Mouse (Mus musculus): ENCODE data around the gene Gsap. TPM values are rescaled to one million over a fixed set of nuclear protein-coding genes. Genes with fewer than 3 reads are reported as not detected.
A peak's percentile ranks its signal among the peaks of the same experiment; 100 is the strongest.
"Not testable (repeated sequence)": the region's sequence is repeated elsewhere in the genome, so short reads cannot be mapped to it uniquely, and the experiment has no call there.

Gsap gene
- polyA plus RNA-seq, 1 experiment from 2014 or later = 7.7 TPM

DNA sequence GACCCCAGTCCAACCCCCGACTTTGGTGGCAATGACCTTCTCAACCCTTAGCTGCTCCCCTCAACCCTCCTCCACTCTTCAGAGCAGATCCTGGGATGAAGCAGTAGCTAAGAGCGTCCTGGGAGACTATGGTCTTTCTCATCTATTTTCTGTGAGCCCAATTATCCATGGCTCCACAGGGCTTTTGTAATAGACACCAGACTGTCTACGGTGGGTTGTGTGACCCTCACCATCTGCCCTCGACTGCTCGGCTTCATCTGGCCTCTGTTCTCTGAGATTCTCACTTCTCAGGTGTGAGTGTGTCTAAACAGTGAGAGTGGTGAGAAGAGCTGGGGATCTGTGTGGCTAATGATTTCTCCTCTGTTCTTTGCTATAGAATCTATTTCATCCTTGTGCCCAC is 121.1 kb downstream of the Gsap start:
- WGBS = 78% methylated on average over 5 of the region's 5 CpGs
- Histone ChIP-seq H3K4me3 (ENCODE audit: low read depth, low read length) (no peak overlapping the region), H3K4me1 (ENCODE audit: control insufficient read depth, insufficient read depth, low read length) (no peaks in the 10 kb centered on the region), H3K27me3 (replicated peaks; ENCODE audit: control insufficient read depth, insufficient read depth, low read length) (no peaks in the 10 kb centered on the region), H3K27ac (ENCODE audit: low read depth, low read length) (no peak overlapping the region), H3K9ac (ENCODE audit: low read length) (no peak overlapping the region), H3K9me3 (replicated peaks; ENCODE audit: control insufficient read depth, low read length) (no peaks in the 10 kb centered on the region), H3K36me3 (ENCODE audit: control insufficient read depth, insufficient read depth, low read length) (no peaks in the 10 kb centered on the region), H3K4me2 (ENCODE audit: low read length) (no peak overlapping the region)
- DNase-seq (ENCODE audit: low spot score) = no peak
- no peak for ATAC-seq

- ATAC-seq = no peak
Observed at GRCm38 (mm10) chr5:21314696-21315095, 128.6 kb downstream of the Gsap start.

GRCm38 (mm10) chr5:21320138-21320537 is 134.1 kb downstream of the Gsap start:
- Histone ChIP-seq H3K9ac (ENCODE audit: low read length) (no peak overlapping the region), H3K27ac (ENCODE audit: low read depth, low read length) (no peak overlapping the region), H3K4me2 (ENCODE audit: low read length) (no peak overlapping the region), H3K9me3 (replicated peaks; ENCODE audit: control insufficient read depth, low read length) (no peaks in the 10 kb centered on the region), H3K4me3 (ENCODE audit: low read depth, low read length) (no peak overlapping the region), H3K36me3 (ENCODE audit: control insufficient read depth, insufficient read depth, low read length) (no peaks in the 10 kb centered on the region), H3K4me1 (ENCODE audit: control insufficient read depth, insufficient read depth, low read length) (no peaks in the 10 kb centered on the region), H3K27me3 (replicated peaks; ENCODE audit: control insufficient read depth, insufficient read depth, low read length) (no peaks in the 10 kb centered on the region)
- no peak for ATAC-seq
- no peak for DNase-seq (ENCODE audit: low spot score)
- 86% methylated on average over 2 of the region's 2 CpGs for WGBS

More at GRCm38 (mm10) chr5:21314696-21315095, 128.6 kb downstream of the Gsap start:
- WGBS = 81% methylated on average over 3 of the region's 3 CpGs
- Histone ChIP-seq H3K4me2 (ENCODE audit: low read length) (no peak overlapping the region), H3K9ac (ENCODE audit: low read length) (no peak overlapping the region), H3K4me1 (ENCODE audit: control insufficient read depth, insufficient read depth, low read length) (no peaks in the 10 kb centered on the region), H3K4me3 (ENCODE audit: low read depth, low read length) (no peak overlapping the region), H3K27ac (ENCODE audit: low read depth, low read length) (no peak overlapping the region), H3K27me3 (replicated peaks; ENCODE audit: control insufficient read depth, insufficient read depth, low read length) (no peaks in the 10 kb centered on the region), H3K9me3 (replicated peaks; ENCODE audit: control insufficient read depth, low read length) (no peaks in the 10 kb centered on the region), H3K36me3 (ENCODE audit: control insufficient read depth, insufficient read depth, low read length) (no peaks in the 10 kb centered on the region)
- DNase-seq (ENCODE audit: low spot score) = no peak

DNA sequence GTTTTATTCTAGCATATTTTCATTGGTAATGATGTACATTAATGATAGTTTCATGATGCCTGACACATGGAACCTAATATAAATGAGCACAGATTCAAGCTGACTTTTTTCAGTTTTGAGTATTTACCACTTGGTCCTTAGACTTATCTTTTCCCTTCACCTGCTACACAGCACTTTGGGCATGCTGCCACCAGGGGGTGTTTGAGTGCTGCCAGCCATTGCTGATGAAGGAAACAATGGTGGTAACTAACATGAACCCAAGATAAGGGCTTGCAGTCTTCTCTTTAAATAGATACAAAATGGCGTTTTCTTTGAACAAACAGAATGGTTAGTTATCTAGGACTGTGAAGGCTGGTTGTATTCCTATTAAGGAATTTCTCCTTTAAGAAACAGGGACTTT is 140.4 kb downstream of the Gsap start:
- no peaks in the 10 kb centered on the region for H3K9me3 ChIP-seq (replicated peaks; ENCODE audit: control insufficient read depth, low read length)
- peak; percentile 71 for ATAC-seq
- DNase-seq (ENCODE audit: low spot score) = peak; percentile 65
- no peak overlapping the region for H3K4me2 ChIP-seq (ENCODE audit: low read length)
- 38% methylated on average over 1 of the region's 1 CpGs for WGBS
- no peaks in the 10 kb centered on the region for H3K36me3 ChIP-seq (ENCODE audit: control insufficient read depth, insufficient read depth, low read length)
- H3K4me1 ChIP-seq (ENCODE audit: control insufficient read depth, insufficient read depth, low read length) = no peaks in the 10 kb centered on the region
- no peaks in the 10 kb centered on the region for H3K27me3 ChIP-seq (replicated peaks; ENCODE audit: control insufficient read depth, insufficient read depth, low read length)
- H3K9ac ChIP-seq (ENCODE audit: low read length) = no peak overlapping the region
- H3K27ac ChIP-seq (ENCODE audit: low read depth, low read length) = no peak overlapping the region
- H3K4me3 ChIP-seq (ENCODE audit: low read depth, low read length) = no peak overlapping the region

GRCm38 (mm10) chr5:21328560-21328959 is 142.5 kb downstream of the Gsap start:
- ATAC-seq = no peak
- 82% methylated on average over 1 of the region's 1 CpGs for WGBS

DNA sequence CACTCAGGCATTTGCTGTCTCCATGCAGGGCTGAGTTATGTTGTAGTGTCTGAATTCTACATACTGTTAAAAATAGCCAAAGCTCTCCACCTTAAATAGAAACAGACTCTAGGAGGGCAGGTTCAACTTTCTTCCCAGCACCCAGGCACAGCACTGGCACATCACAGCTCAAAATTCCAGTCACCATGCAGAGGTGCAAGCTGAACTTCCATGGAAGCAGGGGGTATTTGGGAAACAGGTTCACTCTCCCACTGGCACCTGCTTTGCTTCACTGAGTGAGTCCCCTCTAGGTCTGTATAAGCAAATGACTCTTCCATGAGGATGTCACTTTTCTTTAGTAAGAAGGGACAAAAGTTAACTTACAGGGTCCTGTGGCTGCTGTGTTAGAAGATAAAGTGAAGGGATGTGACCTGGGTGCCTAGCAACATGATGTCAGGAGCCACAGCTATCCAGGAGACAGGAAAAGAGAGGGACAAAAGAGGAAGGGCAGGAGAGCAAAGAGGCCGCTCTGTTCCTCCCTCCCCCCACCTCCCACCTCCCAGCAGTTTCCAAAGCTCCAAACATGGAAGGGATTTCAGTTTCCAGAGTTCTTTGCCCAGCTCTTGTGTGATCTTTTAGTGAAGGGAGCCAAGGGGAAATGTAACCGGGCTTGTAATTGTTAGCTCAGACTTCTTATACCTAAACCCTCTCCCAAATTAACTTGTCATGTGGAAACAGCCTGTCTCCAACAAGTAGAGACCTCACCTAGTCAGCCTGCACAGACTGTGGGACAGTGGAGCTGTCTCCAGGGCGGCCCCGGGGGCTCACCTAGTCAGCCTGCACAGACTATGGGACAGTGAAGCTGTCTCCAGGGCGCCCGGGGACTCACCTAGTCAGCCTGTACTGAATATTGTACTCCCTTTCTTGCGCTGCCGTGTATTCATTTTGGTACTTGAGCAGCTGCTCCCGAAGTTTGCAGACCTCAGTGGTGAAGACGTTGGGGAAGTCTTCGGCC is 143.9 kb downstream of the Gsap start:
- ATAC-seq = no peak
- H3K4me3 ChIP-seq (ENCODE audit: low read depth, low read length) = no peak overlapping the region
- DNase-seq (ENCODE audit: low spot score) = no peak
- H3K4me1 ChIP-seq (ENCODE audit: control insufficient read depth, insufficient read depth, low read length) = no peaks in the 10 kb centered on the region
- no peak overlapping the region for H3K4me2 ChIP-seq (ENCODE audit: low read length)
- H3K27me3 ChIP-seq (replicated peaks; ENCODE audit: control insufficient read depth, insufficient read depth, low read length) = no peaks in the 10 kb centered on the region
- H3K27ac ChIP-seq (ENCODE audit: low read depth, low read length) = no peak overlapping the region
- no peaks in the 10 kb centered on the region for H3K36me3 ChIP-seq (ENCODE audit: control insufficient read depth, insufficient read depth, low read length)
- H3K9ac ChIP-seq (ENCODE audit: low read length) = no peak overlapping the region
- 39% methylated on average over 11 of the region's 11 CpGs for WGBS
- H3K9me3 ChIP-seq (replicated peaks; ENCODE audit: control insufficient read depth, low read length) = no peaks in the 10 kb centered on the region

More at GRCm38 (mm10) chr5:21328560-21328959, 142.5 kb downstream of the Gsap start:
- Histone ChIP-seq H3K4me1 (ENCODE audit: control insufficient read depth, insufficient read depth, low read length) (no peaks in the 10 kb centered on the region), H3K4me2 (ENCODE audit: low read length) (no peak overlapping the region), H3K36me3 (ENCODE audit: control insufficient read depth, insufficient read depth, low read length) (no peaks in the 10 kb centered on the region), H3K4me3 (ENCODE audit: low read depth, low read length) (no peak overlapping the region), H3K9ac (ENCODE audit: low read length) (no peak overlapping the region), H3K27me3 (replicated peaks; ENCODE audit: control insufficient read depth, insufficient read depth, low read length) (no peaks in the 10 kb centered on the region), H3K27ac (ENCODE audit: low read depth, low read length) (no peak overlapping the region), H3K9me3 (replicated peaks; ENCODE audit: control insufficient read depth, low read length) (no peaks in the 10 kb centered on the region)
- DNase-seq (ENCODE audit: low spot score) = no peak

DNA sequence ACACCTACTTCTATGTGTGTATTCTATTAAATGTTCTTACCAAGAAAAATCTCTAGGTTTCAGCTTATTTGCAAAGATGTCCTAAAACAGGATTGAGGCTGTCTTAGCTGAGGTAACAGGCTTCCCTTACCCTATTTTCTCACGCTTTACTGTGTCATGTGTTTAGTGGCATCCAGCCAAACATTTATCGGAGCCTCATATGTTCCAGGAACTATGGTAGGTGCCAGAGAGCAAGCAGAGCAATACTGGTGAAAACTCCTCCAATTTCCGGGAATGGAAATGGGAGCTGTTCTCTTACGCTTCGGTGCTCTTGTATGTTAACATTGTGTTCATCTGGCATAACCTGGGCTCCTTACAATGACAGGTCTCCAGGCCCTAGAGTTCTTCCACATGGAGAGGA is 145.6 kb downstream of the Gsap start:
- ATAC-seq = peak; percentile 46; the same call in 1 of the 2 replicates
- peak; percentile 69 for DNase-seq (ENCODE audit: low spot score)
- Histone ChIP-seq H3K9me3 (replicated peaks; ENCODE audit: control insufficient read depth, low read length) (no peaks in the 10 kb centered on the region), H3K9ac (ENCODE audit: low read length) (no peak overlapping the region), H3K4me1 (ENCODE audit: control insufficient read depth, insufficient read depth, low read length) (no peaks in the 10 kb centered on the region), H3K27ac (ENCODE audit: low read depth, low read length) (no peak overlapping the region), H3K4me2 (ENCODE audit: low read length) (no peak overlapping the region), H3K27me3 (replicated peaks; ENCODE audit: control insufficient read depth, insufficient read depth, low read length) (no peaks in the 10 kb centered on the region), H3K4me3 (ENCODE audit: low read depth, low read length) (no peak overlapping the region), H3K36me3 (ENCODE audit: control insufficient read depth, insufficient read depth, low read length) (no peaks in the 10 kb centered on the region)
- 69% methylated on average over 5 of the region's 5 CpGs for WGBS

DNA sequence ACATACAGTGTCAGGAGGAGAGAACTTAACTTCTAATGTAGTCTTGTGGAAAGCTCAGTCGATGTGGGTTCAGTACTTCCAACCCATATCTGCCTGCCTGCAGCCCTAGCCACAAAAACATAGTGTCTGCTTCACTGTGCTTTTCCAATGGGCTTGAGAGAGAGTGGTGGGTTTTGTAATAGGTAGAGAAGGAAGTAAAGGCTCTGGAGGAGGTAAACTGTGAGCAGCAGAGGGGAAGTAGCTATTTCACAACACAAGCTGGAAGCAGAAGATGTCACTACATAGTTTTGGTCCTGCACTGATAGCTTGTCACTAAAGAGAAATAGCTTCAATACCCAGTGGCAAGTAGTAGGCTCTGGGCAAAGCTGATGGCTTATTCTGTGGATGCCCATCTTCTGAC is 146.1 kb downstream of the Gsap start:
- WGBS = 81% methylated on average over 1 of the region's 1 CpGs
- ATAC-seq (no peak), DNase-seq (ENCODE audit: low spot score) (no peak)
- Histone ChIP-seq H3K4me3 (ENCODE audit: low read depth, low read length) (no peak overlapping the region), H3K9me3 (replicated peaks; ENCODE audit: control insufficient read depth, low read length) (no peaks in the 10 kb centered on the region), H3K27me3 (replicated peaks; ENCODE audit: control insufficient read depth, insufficient read depth, low read length) (no peaks in the 10 kb centered on the region), H3K9ac (ENCODE audit: low read length) (no peak overlapping the region), H3K4me1 (ENCODE audit: control insufficient read depth, insufficient read depth, low read length) (no peaks in the 10 kb centered on the region), H3K4me2 (ENCODE audit: low read length) (no peak overlapping the region), H3K27ac (ENCODE audit: low read depth, low read length) (no peak overlapping the region), H3K36me3 (ENCODE audit: control insufficient read depth, insufficient read depth, low read length) (no peaks in the 10 kb centered on the region)

- not testable (repeated sequence) for ATAC-seq; H3K9me3 ChIP-seq (replicated peaks; ENCODE audit: control insufficient read depth, low read length); H3K4me2 ChIP-seq (ENCODE audit: low read length); DNase-seq (ENCODE audit: low spot score); H3K4me3 ChIP-seq (ENCODE audit: low read depth, low read length); H3K36me3 ChIP-seq (ENCODE audit: control insufficient read depth, insufficient read depth, low read length); H3K4me1 ChIP-seq (ENCODE audit: control insufficient read depth, insufficient read depth, low read length); H3K27ac ChIP-seq (ENCODE audit: low read depth, low read length); H3K27me3 ChIP-seq (replicated peaks; ENCODE audit: control insufficient read depth, insufficient read depth, low read length); H3K9ac ChIP-seq (ENCODE audit: low read length)
Observed at GRCm38 (mm10) chr5:21342265-21342664, 156.2 kb downstream of the Gsap start.
